ENCODE assay signal across 30 mouse cellular contexts in genomic region chr6:78361971-78362563, GRCm38 (mm10). TPM values are rescaled to one million over a fixed set of nuclear protein-coding genes. Genes with fewer than 3 reads are reported as not detected.
DNase-seq lines count a peak whose midpoint lies in the region; ATAC-seq and TF ChIP-seq lines count a peak whose summit lies in the region.
"Had no signal": no experiment of that assay in that cellular context is flagged by ENCODE, and none has a peak within 500 bp of the region (broad histone marks: within the 10 kb centered on the region; RNA-seq: fewer than 3 reads in every experiment).

No protein-coding gene starts in this region.

- ATAC-seq in liver, embryonic 11.5 days (replicated peaks; ENCODE audit: low FRiP score), result no peak
- ATAC-seq in intestine, embryonic 15.5 days, result peak; percentile 87
- peak; percentile 92 for ATAC-seq in intestine, embryonic 16.5 days
- ATAC-seq in heart, embryonic 11.5 days (replicated peaks; ENCODE audit: insufficient number of reproducible peaks, low FRiP score, low TSS enrichment), result no peak
- ATAC-seq: forebrain, embryonic 14.5 days; forebrain, embryonic 16.5 days had no signal

- H3K36me3 ChIP-seq in liver, adult 2 months (ENCODE audit: control insufficient read depth, insufficient read depth, low read length), result no peaks in the 10 kb centered on the region
- H3K36me3 ChIP-seq in liver, embryonic 11.5 days (ENCODE audit: control insufficient read depth, insufficient read depth, low read length), result no peaks in the 10 kb centered on the region
- H3K36me3 ChIP-seq in intestine, embryonic 15.5 days, result no peaks in the 10 kb centered on the region
- H3K36me3 ChIP-seq in intestine, embryonic 16.5 days (ENCODE audit: control insufficient read depth, insufficient read depth, low read length), result no peaks in the 10 kb centered on the region
- no peaks in the 10 kb centered on the region for H3K36me3 ChIP-seq in heart, embryonic 11.5 days (ENCODE audit: control insufficient read depth, insufficient read depth, low read length)
- H3K36me3 ChIP-seq: embryonic facial prominence, embryonic 13.5 days; embryonic facial prominence, embryonic 15.5 days; forebrain, embryonic 10.5 days; forebrain, embryonic 12.5 days had no signal

- no peak for TF ChIP-seq POLR2A in liver, adult 2 months (IDR thresholded peaks at IDR 0.05; ENCODE audit: extremely low read depth, insufficient read depth, low read length)

- no peak for TF ChIP-seq CTCF in liver, adult 2 months (IDR thresholded peaks at IDR 0.05; ENCODE audit: low read depth, low read length)

- H3K9me3 ChIP-seq in liver, embryonic 11.5 days (ENCODE audit: control insufficient read depth, low read length), result no peaks in the 10 kb centered on the region
- H3K9me3 ChIP-seq in intestine, embryonic 15.5 days, result no peaks in the 10 kb centered on the region
- H3K9me3 ChIP-seq in intestine, embryonic 16.5 days (ENCODE audit: control insufficient read depth, low read length), result no peaks in the 10 kb centered on the region
- no peaks in the 10 kb centered on the region for H3K9me3 ChIP-seq in heart, embryonic 11.5 days (replicated peaks; ENCODE audit: control insufficient read depth, low read length)
- H3K9me3 ChIP-seq: embryonic facial prominence, embryonic 13.5 days; embryonic facial prominence, embryonic 15.5 days; forebrain, embryonic 10.5 days; forebrain, embryonic 12.5 days had no signal

- no peaks in the 10 kb centered on the region for H3K4me1 ChIP-seq in liver, adult 2 months (ENCODE audit: control insufficient read depth, insufficient read depth, low read length)
- no peaks in the 10 kb centered on the region for H3K4me1 ChIP-seq in liver, embryonic 11.5 days (replicated peaks; ENCODE audit: control insufficient read depth, insufficient read depth, low read length)
- no peaks in the 10 kb centered on the region for H3K4me1 ChIP-seq in intestine, embryonic 15.5 days (replicated peaks)
- H3K4me1 ChIP-seq in intestine, embryonic 16.5 days (ENCODE audit: control insufficient read depth, insufficient read depth, low read length), result no peaks in the 10 kb centered on the region
- H3K4me1 ChIP-seq in heart, embryonic 11.5 days (ENCODE audit: control insufficient read depth, insufficient read depth, low read length), result no peaks in the 10 kb centered on the region
- H3K4me1 ChIP-seq: embryonic facial prominence, embryonic 13.5 days; embryonic facial prominence, embryonic 15.5 days; forebrain, embryonic 10.5 days; forebrain, embryonic 12.5 days had no signal

- H3K4me3 ChIP-seq in liver, adult 2 months (ENCODE audit: insufficient read depth, low read depth, low read length), result no peak overlapping the region
- H3K4me3 ChIP-seq in liver, embryonic 11.5 days (ENCODE audit: low read depth, low read length), result no peak overlapping the region
- H3K4me3 ChIP-seq in intestine, embryonic 15.5 days (replicated peaks), result no peak overlapping the region
- H3K4me3 ChIP-seq in intestine, embryonic 16.5 days (ENCODE audit: low read length), result no peak overlapping the region
- H3K4me3 ChIP-seq in heart, embryonic 11.5 days (ENCODE audit: low read depth, low read length), result no peak overlapping the region
- H3K4me3 ChIP-seq: embryonic facial prominence, embryonic 13.5 days; embryonic facial prominence, embryonic 15.5 days; erythroblast, embryonic 14.5 days; forebrain, embryonic 10.5 days; forebrain, embryonic 12.5 days had no signal

- WGBS in liver, adult 2 months, result 19% methylated on average over 2 of the region's 2 CpGs
- 54% methylated on average over 2 of the region's 2 CpGs for WGBS in liver, embryonic 11.5 days
- WGBS in intestine, embryonic 15.5 days, result 52% methylated on average over 2 of the region's 2 CpGs
- WGBS in intestine, embryonic 16.5 days, result 50% methylated on average over 2 of the region's 2 CpGs
- 20% methylated on average over 2 of the region's 2 CpGs for WGBS in large intestine, adult 2 months
- WGBS in heart, embryonic 11.5 days (ENCODE audit: insufficient replicate concordance), result 52% methylated on average over 2 of the region's 2 CpGs

- peak; percentile 78 for DNase-seq in liver, adult 2 months (ENCODE audit: extremely low read depth, low read depth, low spot score)
- DNase-seq in liver, embryonic 11.5 days (ENCODE audit: low spot score), result no peak
- DNase-seq in large intestine, adult 2 months (ENCODE audit: low read depth, low spot score), result peak; percentile 22
- no peak for DNase-seq in frontal cortex, postnatal 36 days (ENCODE audit: low spot score in 2 of 2)
- DNase-seq: adrenal gland, adult 2 months; adrenal gland, postnatal 10 days; adrenal gland, postnatal 25 days; cerebellum, adult 11-12 months; cerebellum, adult 8-10 months; cerebellum, adult 9-11 months; cerebellum, postnatal 14 days; cerebellum, postnatal 36 days; embryo, embryonic 11 days had no signal

- no peak overlapping the region for H3K9ac ChIP-seq in liver, adult 2 months (ENCODE audit: low read depth, low read length)
- H3K9ac ChIP-seq in liver, embryonic 11.5 days (ENCODE audit: low read depth, low read length), result no peak overlapping the region
- H3K9ac ChIP-seq in intestine, embryonic 15.5 days, result no peak overlapping the region
- no peak overlapping the region for H3K9ac ChIP-seq in intestine, embryonic 16.5 days (ENCODE audit: low read depth, low read length)
- H3K9ac ChIP-seq in heart, embryonic 11.5 days (ENCODE audit: low read depth, low read length), result no peak overlapping the region
- H3K9ac ChIP-seq: embryonic facial prominence, embryonic 13.5 days; embryonic facial prominence, embryonic 15.5 days; forebrain, embryonic 12.5 days had no signal

- no peak overlapping the region for H3K4me2 ChIP-seq in liver, embryonic 11.5 days
- H3K4me2 ChIP-seq in intestine, embryonic 15.5 days (replicated peaks), result no peak overlapping the region
- H3K4me2 ChIP-seq in intestine, embryonic 16.5 days (ENCODE audit: low read depth, low read length), result no peak overlapping the region
- H3K4me2 ChIP-seq in heart, embryonic 11.5 days, result no peak overlapping the region
- H3K4me2 ChIP-seq: embryonic facial prominence, embryonic 13.5 days; embryonic facial prominence, embryonic 15.5 days; forebrain, embryonic 12.5 days had no signal

- H3K27ac ChIP-seq in liver, adult 2 months (replicated peaks; ENCODE audit: insufficient read depth, low read depth, low read length), result no peak overlapping the region
- H3K27ac ChIP-seq in liver, embryonic 11.5 days (ENCODE audit: low read depth, low read length), result no peak overlapping the region
- no peak overlapping the region for H3K27ac ChIP-seq in intestine, embryonic 15.5 days
- H3K27ac ChIP-seq in intestine, embryonic 16.5 days (ENCODE audit: low read length), result no peak overlapping the region
- H3K27ac ChIP-seq in heart, embryonic 11.5 days (ENCODE audit: low read depth, low read length), result no peak overlapping the region
- H3K27ac ChIP-seq: embryonic facial prominence, embryonic 13.5 days; embryonic facial prominence, embryonic 15.5 days; forebrain, embryonic 10.5 days; forebrain, embryonic 12.5 days had no signal

- no peaks in the 10 kb centered on the region for H3K79me2 ChIP-seq in liver, adult 2 months (ENCODE audit: control insufficient read depth, insufficient read depth, low read length)

- H3K27me3 ChIP-seq in liver, adult 2 months (ENCODE audit: control insufficient read depth, insufficient read depth, low read length), result no peaks in the 10 kb centered on the region
- H3K27me3 ChIP-seq in liver, embryonic 11.5 days (replicated peaks; ENCODE audit: control insufficient read depth, insufficient read depth, low read length), result no peaks in the 10 kb centered on the region
- no peaks in the 10 kb centered on the region for H3K27me3 ChIP-seq in intestine, embryonic 15.5 days (replicated peaks)
- no peaks in the 10 kb centered on the region for H3K27me3 ChIP-seq in intestine, embryonic 16.5 days (replicated peaks; ENCODE audit: control insufficient read depth, insufficient read depth, low read length)
- H3K27me3 ChIP-seq in heart, embryonic 11.5 days (ENCODE audit: control insufficient read depth, insufficient read depth, low read length), result no peaks in the 10 kb centered on the region
- H3K27me3 ChIP-seq: embryonic facial prominence, embryonic 13.5 days; embryonic facial prominence, embryonic 15.5 days; forebrain, embryonic 12.5 days had no signal

RNA-seq across cellular contexts. Expression of gene Reg3b, which starts 8.4 kb away (rescaled TPM):
- not detected in 2 replicates for total RNA-seq in liver, adult 2 months (2014; rRNA removed)
- polyA plus RNA-seq in liver, adult 2 months (2012; rRNA removed), result 0.20 and 0.34 TPM in 2 replicates
- polyA plus RNA-seq in liver, embryonic 11.5 days (2014; fragmentation: Nextera tagmentation; extraction: Ambion mirVana), result not detected in 2 replicates
- 8.1 and 10.1 TPM in 2 replicates for polyA plus RNA-seq in intestine, embryonic 15.5 days (2015; fragmentation: Nextera tagmentation; extraction: Ambion mirVana)
- polyA plus RNA-seq in intestine, embryonic 16.5 days (2015; fragmentation: Nextera tagmentation; extraction: Ambion mirVana), result 14.6 and 21.6 TPM in 2 replicates
- polyA plus RNA-seq in large intestine, adult 2 months (2012; rRNA removed), result 19,577 and 52,204 TPM in 2 replicates
- not detected in 2 replicates for polyA plus RNA-seq in heart, embryonic 11.5 days (2014; fragmentation: Nextera tagmentation; extraction: Ambion mirVana)
- total RNA-seq: adrenal gland, adult 2 months; adrenal gland, postnatal 10 days; adrenal gland, postnatal 25 days; adrenal gland, postnatal 4 days; common myeloid progenitor, adult 5-6 weeks; ES-E14; MEL had no signal
- polyA plus RNA-seq: adrenal gland, adult 2 months; C2C12; embryonic facial prominence, embryonic 11.5 days; embryonic facial prominence, embryonic 13.5 days; embryonic facial prominence, embryonic 15.5 days; erythroblast, embryonic 14.5 days; forebrain, embryonic 10.5 days; forebrain, embryonic 12.5 days; forebrain, embryonic 14.5 days; forebrain, embryonic 16.5 days had no signal

RNA-seq across cellular contexts. Expression of gene Reg3d, which starts 16.6 kb away (rescaled TPM):
- total RNA-seq in liver, adult 2 months (2014; rRNA removed), result 0.65 TPM in 1 of 2 replicates, not detected in the other
- polyA plus RNA-seq in liver, adult 2 months (2012; rRNA removed), result not detected in 2 replicates
- polyA plus RNA-seq in liver, embryonic 11.5 days (2014; fragmentation: Nextera tagmentation; extraction: Ambion mirVana), result not detected in 2 replicates
- 0.75 and 1.7 TPM in 2 replicates for polyA plus RNA-seq in intestine, embryonic 15.5 days (2015; fragmentation: Nextera tagmentation; extraction: Ambion mirVana)
- 1.1 and 1.9 TPM in 2 replicates for polyA plus RNA-seq in intestine, embryonic 16.5 days (2015; fragmentation: Nextera tagmentation; extraction: Ambion mirVana)
- 0.95 and 1.6 TPM in 2 replicates for polyA plus RNA-seq in large intestine, adult 2 months (2012; rRNA removed)
- not detected in 2 replicates for polyA plus RNA-seq in heart, embryonic 11.5 days (2014; fragmentation: Nextera tagmentation; extraction: Ambion mirVana)
- total RNA-seq: adrenal gland, adult 2 months; adrenal gland, postnatal 10 days; adrenal gland, postnatal 25 days; common myeloid progenitor, adult 5-6 weeks; ES-E14; MEL had no signal
- polyA plus RNA-seq: adrenal gland, adult 2 months; brain, embryonic 14.5 days; C2C12; embryonic facial prominence, embryonic 11.5 days; embryonic facial prominence, embryonic 13.5 days; embryonic facial prominence, embryonic 15.5 days; erythroblast, embryonic 14.5 days; forebrain, embryonic 10.5 days; forebrain, embryonic 12.5 days; forebrain, embryonic 14.5 days; forebrain, embryonic 16.5 days had no signal

RNA-seq across cellular contexts. Expression of gene Reg3a, which starts 18.4 kb away (rescaled TPM):
- total RNA-seq in liver, adult 2 months (2014; rRNA removed), result not detected in 2 replicates
- not detected in 2 replicates for polyA plus RNA-seq in liver, adult 2 months (2012; rRNA removed)
- polyA plus RNA-seq in liver, embryonic 11.5 days (2014; fragmentation: Nextera tagmentation; extraction: Ambion mirVana), result not detected in 2 replicates
- polyA plus RNA-seq in intestine, embryonic 15.5 days (2015; fragmentation: Nextera tagmentation; extraction: Ambion mirVana), result not detected in 2 replicates
- 0.16 TPM in 1 of 2 replicates, not detected in the other for polyA plus RNA-seq in intestine, embryonic 16.5 days (2015; fragmentation: Nextera tagmentation; extraction: Ambion mirVana)
- polyA plus RNA-seq in large intestine, adult 2 months (2012; rRNA removed), result 157 and 166 TPM in 2 replicates
- polyA plus RNA-seq in heart, embryonic 11.5 days (2014; fragmentation: Nextera tagmentation; extraction: Ambion mirVana), result not detected in 2 replicates
- total RNA-seq: adrenal gland, adult 2 months; adrenal gland, postnatal 10 days; adrenal gland, postnatal 25 days; adrenal gland, postnatal 4 days; common myeloid progenitor, adult 5-6 weeks; ES-E14; MEL had no signal
- polyA plus RNA-seq: adrenal gland, adult 2 months; brain, embryonic 14.5 days; C2C12; embryonic facial prominence, embryonic 11.5 days; embryonic facial prominence, embryonic 13.5 days; embryonic facial prominence, embryonic 15.5 days; erythroblast, embryonic 14.5 days; forebrain, embryonic 10.5 days; forebrain, embryonic 12.5 days; forebrain, embryonic 14.5 days; forebrain, embryonic 16.5 days had no signal

RNA-seq across cellular contexts. Expression of gene Reg2, which starts 33.4 kb away (rescaled TPM):
- total RNA-seq in liver, adult 2 months (2014; rRNA removed), result not detected in 2 replicates
- polyA plus RNA-seq in liver, adult 2 months (2012; rRNA removed), result not detected in 2 replicates
- not detected in 2 replicates for polyA plus RNA-seq in liver, embryonic 11.5 days (2014; fragmentation: Nextera tagmentation; extraction: Ambion mirVana)
- not detected in 2 replicates for polyA plus RNA-seq in intestine, embryonic 15.5 days (2015; fragmentation: Nextera tagmentation; extraction: Ambion mirVana)
- polyA plus RNA-seq in intestine, embryonic 16.5 days (2015; fragmentation: Nextera tagmentation; extraction: Ambion mirVana), result not detected in 2 replicates
- 0.14 TPM in 1 of 2 replicates, not detected in the other for polyA plus RNA-seq in large intestine, adult 2 months (2012; rRNA removed)
- not detected in 2 replicates for polyA plus RNA-seq in heart, embryonic 11.5 days (2014; fragmentation: Nextera tagmentation; extraction: Ambion mirVana)
- total RNA-seq: adrenal gland, adult 2 months; adrenal gland, postnatal 10 days; adrenal gland, postnatal 25 days; common myeloid progenitor, adult 5-6 weeks; MEL had no signal
- polyA plus RNA-seq: adrenal gland, adult 2 months; brain, embryonic 14.5 days; C2C12; embryonic facial prominence, embryonic 11.5 days; embryonic facial prominence, embryonic 13.5 days; embryonic facial prominence, embryonic 15.5 days; erythroblast, embryonic 14.5 days; forebrain, embryonic 10.5 days; forebrain, embryonic 12.5 days; forebrain, embryonic 14.5 days; forebrain, embryonic 16.5 days had no signal

Comparison
In these comparisons a context has a peak if more than half of its experiments do, and no peak if none do; other contexts are left out.
1. DNase-seq: peak in liver, adult 2 months (single experiment) and large intestine, adult 2 months (single experiment); none in liver, embryonic 11.5 days (single experiment) and frontal cortex, postnatal 36 days (0 of 2).
2. ATAC-seq: peak in intestine, embryonic 15.5 days (single experiment) and intestine, embryonic 16.5 days (single experiment); none in liver, embryonic 11.5 days (single experiment) and heart, embryonic 11.5 days (single experiment).
3. RNA of gene Reg3b, which starts 8.4 kb away (polyA plus RNA-seq): 19,577 to 52,204 TPM in large intestine, adult 2 months; 14.6 to 21.6 TPM in intestine, embryonic 16.5 days, 8.1 to 10.1 TPM in intestine, embryonic 15.5 days, 0.20 to 0.34 TPM in liver, adult 2 months, not detected in heart, embryonic 11.5 days and not detected in liver, embryonic 11.5 days; every median in the first group is over 100 times any median in the second.
4. RNA of gene Reg3a, which starts 18.4 kb away (polyA plus RNA-seq): 157 to 166 TPM in large intestine, adult 2 months; 0.16 TPM in intestine, embryonic 16.5 days, not detected in liver, adult 2 months, not detected in liver, embryonic 11.5 days, not detected in intestine, embryonic 15.5 days and not detected in heart, embryonic 11.5 days; every median in the first group is over 100 times any median in the second.